Mouse (Mus musculus) ES-Bruce4 (cell line): ENCODE measurements at regions not wholly inside any gene's neighbourhood (a gene's known extent, or its start where the extent isn't known, plus 50 kb on each side); places are given as distances from the start of the nearest gene placed in this dataset.

ENCODE experiments used
- H3K27ac ChIP-seq: 2 replicates; pipeline ENCODE4 v1.5.1; 2012; ENCODE audit warnings: low read length, inconsistent platforms; ENCODE audit not compliant: insufficient read depth
- H3K27me3 ChIP-seq: 2 replicates; pipeline ENCODE4 v1.6.1; 2012; ENCODE audit warnings: mild to moderate bottlenecking, low read length, inconsistent platforms; ENCODE audit not compliant: control insufficient read depth, poor library complexity, insufficient read depth, severe bottlenecking
- H3K36me3 ChIP-seq: 2 replicates; pipeline ENCODE4 v1.6.1; 2012; ENCODE audit warnings: inconsistent platforms, mild to moderate bottlenecking, low read length, moderate library complexity; ENCODE audit not compliant: control insufficient read depth, poor library complexity, insufficient read depth, severe bottlenecking
- H3K4me1 ChIP-seq: one replicate; pipeline ENCODE4 v1.8.1; 2011; ENCODE audit warnings: low read length; ENCODE audit not compliant: control insufficient read depth, insufficient read depth
- H3K4me3 ChIP-seq: 2 replicates; pipeline ENCODE4 v1.5.1; 2011; ENCODE audit warnings: low read depth, mild to moderate bottlenecking, low read length
- H3K9ac ChIP-seq: 2 replicates; pipeline ENCODE4 v1.6.1; 2012; ENCODE audit warnings: low read depth, mild to moderate bottlenecking, inconsistent platforms; ENCODE audit not compliant: poor library complexity, severe bottlenecking
- H3K9me3 ChIP-seq: replicated peaks from 2 replicates; pipeline ENCODE4 v1.6.1; 2012; ENCODE audit warnings: mild to moderate bottlenecking, low read length, inconsistent platforms; ENCODE audit not compliant: control insufficient read depth, poor library complexity, insufficient read depth, severe bottlenecking
- CTCF ChIP-seq: IDR thresholded peaks from one replicate; pipeline ENCODE4 v1.8.1; 2011; ENCODE audit warnings: low read depth, low read length
- EP300 ChIP-seq: IDR thresholded peaks from 2 replicates; pipeline ENCODE4 v1.6.1; 2011; ENCODE audit warnings: low read depth, low read length; ENCODE audit not compliant: insufficient read depth
- POLR2A ChIP-seq: IDR thresholded peaks from one replicate; pipeline ENCODE4 v1.8.1; 2011; ENCODE audit warnings: low read length; ENCODE audit not compliant: insufficient read depth

DNA sequence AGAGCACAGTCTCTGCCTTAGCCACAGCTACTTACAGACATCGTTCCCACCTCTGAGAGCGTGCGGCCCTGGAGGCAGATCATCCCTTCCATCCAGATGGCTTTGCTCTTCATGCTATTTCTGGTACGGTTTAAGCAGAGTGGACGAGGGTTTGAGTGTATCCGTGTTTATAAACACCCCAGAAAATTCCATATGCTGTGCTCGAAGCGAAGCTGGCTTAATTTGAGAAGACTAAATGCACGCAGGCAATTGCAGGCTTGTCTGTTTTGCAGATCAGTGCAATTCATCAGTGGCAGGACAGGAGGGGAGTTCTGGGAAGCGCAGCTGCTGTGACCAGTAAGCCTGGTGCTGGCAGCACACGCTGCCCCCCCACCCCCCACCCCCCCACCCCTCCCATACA is 72.9 kb upstream of the Dhx15 start:
- Histone ChIP-seq H3K9me3 (no peaks in the 10 kb centered on the region), H3K36me3 (no peaks in the 10 kb centered on the region), H3K27ac (no peak overlapping the region), H3K9ac (no peak overlapping the region), H3K4me1 (no peaks in the 10 kb centered on the region), H3K4me3 (no peak overlapping the region), H3K27me3 (no peaks in the 10 kb centered on the region; the same call in 1 of the 2 replicates)
- no peak for TF ChIP-seq POLR2A
- TF ChIP-seq CTCF = no peak
- TF ChIP-seq EP300 = no peak

GRCm38 (mm10) chr5:52258075-52258474 is 67.8 kb upstream of the Dhx15 start:
- Histone ChIP-seq H3K9ac (no peak overlapping the region), H3K9me3 (peaks cover 2% of the 10 kb centered on the region; the same call in 1 of the 2 replicates), H3K36me3 (no peaks in the 10 kb centered on the region), H3K27me3 (no peaks in the 10 kb centered on the region), H3K4me1 (no peaks in the 10 kb centered on the region), H3K27ac (no peak overlapping the region), H3K4me3 (no peak overlapping the region)
- no peak for TF ChIP-seq CTCF
- no peak for TF ChIP-seq EP300
- no peak for TF ChIP-seq POLR2A

- H3K9me3 ChIP-seq = peaks cover 2% of the 10 kb centered on the region; the same call in 1 of the 2 replicates
- H3K4me3 ChIP-seq = no peak overlapping the region
- H3K27ac ChIP-seq = no peak overlapping the region
- no peak for TF ChIP-seq POLR2A
- TF ChIP-seq EP300 = no peak
- no peak for TF ChIP-seq CTCF
- no peaks in the 10 kb centered on the region for H3K4me1 ChIP-seq
- no peaks in the 10 kb centered on the region for H3K27me3 ChIP-seq
- no peaks in the 10 kb centered on the region for H3K36me3 ChIP-seq
- no peak overlapping the region for H3K9ac ChIP-seq
Observed at GRCm38 (mm10) chr5:52254602-52255071, 64.3 kb upstream of the Dhx15 start.

- Histone ChIP-seq H3K4me3 (no peak overlapping the region), H3K27ac (no peak overlapping the region), H3K9me3 (no peaks in the 10 kb centered on the region), H3K36me3 (no peaks in the 10 kb centered on the region), H3K27me3 (no peaks in the 10 kb centered on the region), H3K9ac (no peak overlapping the region), H3K4me1 (no peaks in the 10 kb centered on the region)
- TF ChIP-seq EP300 = no peak
Observed at GRCm38 (mm10) chr5:52249804-52250203, 59.5 kb upstream of the Dhx15 start.

- H3K36me3 ChIP-seq = no peaks in the 10 kb centered on the region
- no peaks in the 10 kb centered on the region for H3K9me3 ChIP-seq
- H3K9ac ChIP-seq = no peak overlapping the region
- no peak overlapping the region for H3K27ac ChIP-seq
- no peak overlapping the region for H3K4me3 ChIP-seq
- no peaks in the 10 kb centered on the region for H3K27me3 ChIP-seq
- no peak for TF ChIP-seq EP300
- no peak for TF ChIP-seq POLR2A
- TF ChIP-seq CTCF = no peak
- no peaks in the 10 kb centered on the region for H3K4me1 ChIP-seq
Observed at GRCm38 (mm10) chr5:52243931-52244330, 53.6 kb upstream of the Dhx15 start.

- H3K4me1 ChIP-seq = no peaks in the 10 kb centered on the region
- H3K9ac ChIP-seq = no peak overlapping the region
- no peak for TF ChIP-seq POLR2A
- no peak for TF ChIP-seq CTCF
- no peak for TF ChIP-seq EP300
- no peaks in the 10 kb centered on the region for H3K27me3 ChIP-seq
- no peak overlapping the region for H3K27ac ChIP-seq
- no peak overlapping the region for H3K4me3 ChIP-seq
- no peaks in the 10 kb centered on the region for H3K36me3 ChIP-seq
- no peaks in the 10 kb centered on the region for H3K9me3 ChIP-seq
Observed at GRCm38 (mm10) chr5:52242414-52242813, 52.1 kb upstream of the Dhx15 start.

DNA sequence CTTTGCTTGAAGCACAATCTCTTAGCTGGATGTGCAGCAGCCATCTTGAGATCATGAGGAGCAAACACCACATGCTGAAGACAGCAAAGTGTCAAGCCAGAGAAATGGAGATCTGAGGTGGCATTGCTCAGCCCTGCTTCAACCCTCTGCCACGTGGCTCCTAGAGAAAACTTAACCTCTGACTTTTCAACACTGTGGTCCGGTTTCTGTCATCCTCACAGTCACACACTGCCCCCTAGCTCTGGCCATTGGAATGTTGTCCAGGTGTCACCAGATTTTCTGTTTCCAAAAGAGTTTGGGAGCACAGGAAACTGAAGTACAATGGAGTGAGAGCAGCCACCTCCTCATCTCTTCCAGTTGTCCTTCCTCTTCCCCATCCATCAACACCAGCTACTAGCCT is 50.2 kb upstream of the Dhx15 start:
- no peak overlapping the region for H3K27ac ChIP-seq
- H3K9ac ChIP-seq = no peak overlapping the region
- H3K4me3 ChIP-seq = no peak overlapping the region
- H3K36me3 ChIP-seq = no peaks in the 10 kb centered on the region
- H3K27me3 ChIP-seq = no peaks in the 10 kb centered on the region
- TF ChIP-seq POLR2A (no peak), CTCF (peak; percentile 56)
- H3K4me1 ChIP-seq = no peaks in the 10 kb centered on the region
- H3K9me3 ChIP-seq = no peaks in the 10 kb centered on the region
